Mouse (Mus musculus): Measurements from ENCODE around the gene Mrpl14.

Gene Mrpl14

DNA sequence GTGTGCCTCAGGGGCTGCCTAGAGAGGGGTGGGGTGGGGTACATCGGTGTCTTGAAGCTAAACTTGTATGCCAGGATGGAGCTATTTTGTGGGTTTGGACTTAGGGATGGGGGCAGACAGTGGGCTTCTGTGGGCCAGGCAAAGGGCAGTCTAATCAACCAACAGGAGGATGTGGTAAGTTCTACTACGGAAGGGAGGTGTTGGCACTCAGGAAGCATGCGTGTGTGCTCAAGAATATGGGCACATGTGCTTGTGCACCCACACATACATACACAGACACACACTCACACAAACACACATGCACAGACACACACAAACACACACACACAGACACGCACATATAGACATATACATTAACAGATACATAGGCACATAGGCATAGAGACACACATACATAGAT is 61.2 kb downstream of the Mrpl14 start:
- DNase-seq (ENCODE audit: extremely low read depth, low read depth): no peak
